Mouse (Mus musculus) MEL (cell line): ENCODE measurements around the gene Tgm7. TPM values are rescaled to one million over a fixed set of nuclear protein-coding genes. Genes with fewer than 3 reads are reported as not detected.

Experiments
- DNase-seq: peaks from one replicate; pipeline ENCODE4 v3.0.0; 2011; ENCODE audit warnings: low read depth, low spot score
- H3K27ac ChIP-seq: 2 replicates; pipeline ENCODE4 v1.5.1; 2012; ENCODE audit warnings: low read depth, mild to moderate bottlenecking, control low read depth, low read length, moderate library complexity; ENCODE audit not compliant: control insufficient read depth
- H3K27me3 ChIP-seq, 2 experiments: fragments of 150-350 bp in 1 of 2; sonication (generic) in 1 of 2; 2 replicates each; pipeline ENCODE4 v1.6.1; 2012; ENCODE audit warnings: low read length in 2 of 2, mild to moderate bottlenecking in 2 of 2, improper control_type of control experiment in 1 of 2, moderate library complexity in 1 of 2; ENCODE audit not compliant: insufficient read depth in 2 of 2, control insufficient read depth in 1 of 2
- H3K36me3 ChIP-seq, 2 experiments: 2 replicates each; pipeline ENCODE4 v1.6.1; 2012 to 2014; ENCODE audit warnings: low read length in 2 of 2, improper control_type of control experiment in 1 of 2, inconsistent platforms in 1 of 2, mild to moderate bottlenecking in 1 of 2; ENCODE audit not compliant: insufficient read depth in 2 of 2, control insufficient read depth in 1 of 2
- H3K4me1 ChIP-seq, 2 experiments: fragments of 150-350 bp in 1 of 2; sonication (generic) in 1 of 2; 2 replicates each; pipeline ENCODE4 v1.6.1; 2012; ENCODE audit warnings: low read length in 2 of 2, improper control_type of control experiment in 1 of 2, mild to moderate bottlenecking in 1 of 2; ENCODE audit not compliant: insufficient read depth in 2 of 2, control insufficient read depth in 1 of 2
- H3K4me3 ChIP-seq, 2 experiments: fragments of 150-350 bp in 1 of 2; sonication (generic) in 1 of 2; 2 replicates each; pipeline ENCODE4 v1.5.1; 2012; ENCODE audit warnings: low read depth in 2 of 2, low read length in 2 of 2, mild to moderate bottlenecking in 2 of 2, moderate library complexity in 2 of 2, control low read depth in 1 of 2, improper control_type of control experiment in 1 of 2; ENCODE audit not compliant: control insufficient read depth in 1 of 2, insufficient read depth in 1 of 2
- H3K79me2 ChIP-seq: 2 replicates; pipeline ENCODE4 v1.6.1; 2012; ENCODE audit warnings: mild to moderate bottlenecking, low read length, moderate library complexity; ENCODE audit not compliant: control insufficient read depth, poor library complexity, insufficient read depth
- H3K9ac ChIP-seq: 2 replicates; pipeline ENCODE4 v1.6.1; 2012; ENCODE audit warnings: low read depth, mild to moderate bottlenecking, control low read depth, low read length, moderate library complexity; ENCODE audit not compliant: control insufficient read depth, poor library complexity, severe bottlenecking
- H3K9me3 ChIP-seq: fragments of 150-350 bp; sonication (generic); replicated peaks from 2 replicates; pipeline ENCODE4 v1.6.1; 2012; ENCODE audit warnings: mild to moderate bottlenecking, low read length, improper control_type of control experiment, moderate library complexity; ENCODE audit not compliant: insufficient read depth
- BHLHE40 ChIP-seq: IDR thresholded peaks from 2 replicates; pipeline ENCODE4 v1.6.1; 2012; ENCODE audit warnings: low read depth, mild to moderate bottlenecking, inconsistent platforms, low read length, improper control_type of control experiment, borderline replicate concordance
- CHD1 ChIP-seq: IDR thresholded peaks from 2 replicates; pipeline ENCODE4 v1.6.1; 2012; ENCODE audit warnings: low read depth, mild to moderate bottlenecking, inconsistent platforms, low read length, improper control_type of control experiment
- CTCF ChIP-seq, 3 experiments: IDR thresholded peaks in 2 of 3; conservative IDR thresholded peaks in 1 of 3; 2 replicates each; pipeline ENCODE4 v1.5.1; 2011 to 2012; ENCODE audit warnings: low read length in 3 of 3, low read depth in 2 of 3, mild to moderate bottlenecking in 2 of 3, improper control_type of control experiment in 1 of 3, inconsistent platforms in 1 of 3, mixed read lengths in 1 of 3, moderate library complexity in 1 of 3; ENCODE audit not compliant: control insufficient read depth in 1 of 3, insufficient read depth in 1 of 3, poor library complexity in 1 of 3, severe bottlenecking in 1 of 3
- E2F4 ChIP-seq: IDR thresholded peaks from 2 replicates; pipeline ENCODE4 v1.6.1; 2011; ENCODE audit warnings: low read depth, low read length, improper control_type of control experiment, borderline replicate concordance
- ELF1 ChIP-seq: IDR thresholded peaks from 2 replicates; pipeline ENCODE4 v1.6.1; 2014; ENCODE audit warnings: low read depth, mild to moderate bottlenecking, inconsistent platforms, low read length, improper control_type of control experiment, moderate library complexity
- EP300 ChIP-seq, 2 experiments: IDR thresholded peaks; 2 replicates each; pipeline ENCODE4 v1.6.1; 2011; ENCODE audit warnings: improper control_type of control experiment in 2 of 2, low read length in 2 of 2, low read depth in 1 of 2, mild to moderate bottlenecking in 1 of 2
- ETS1 ChIP-seq: IDR thresholded peaks from 2 replicates; pipeline ENCODE4 v1.6.1; 2012; ENCODE audit warnings: low read depth, mild to moderate bottlenecking, inconsistent platforms, low read length, improper control_type of control experiment, moderate library complexity
- GABPA ChIP-seq: IDR thresholded peaks from 2 replicates; pipeline ENCODE4 v1.6.1; 2012; ENCODE audit warnings: low read depth, mild to moderate bottlenecking, inconsistent platforms, low read length, improper control_type of control experiment, moderate library complexity
- GATA1 ChIP-seq: IDR thresholded peaks from 2 replicates; pipeline ENCODE4 v1.6.1; 2011; ENCODE audit warnings: low read depth, low read length, improper control_type of control experiment
- HCFC1 ChIP-seq: IDR thresholded peaks from 2 replicates; pipeline ENCODE4 v1.6.1; 2012; ENCODE audit warnings: low read depth, mild to moderate bottlenecking, inconsistent platforms, low read length, improper control_type of control experiment, moderate library complexity
- JUND ChIP-seq: IDR thresholded peaks from 2 replicates; pipeline ENCODE4 v1.6.1; 2011; ENCODE audit warnings: low read depth, mild to moderate bottlenecking, improper control_type of control experiment, low read length
- MAX ChIP-seq: IDR thresholded peaks from 2 replicates; pipeline ENCODE4 v1.6.1; 2011; ENCODE audit warnings: low read length, improper control_type of control experiment
- MXI1 ChIP-seq: IDR thresholded peaks from 2 replicates; pipeline ENCODE4 v1.6.1; 2011; ENCODE audit warnings: mild to moderate bottlenecking, low read depth, low read length, improper control_type of control experiment
- MYB ChIP-seq: IDR thresholded peaks from 2 replicates; pipeline ENCODE4 v1.6.1; 2011; ENCODE audit warnings: mild to moderate bottlenecking, low read depth, low read length, improper control_type of control experiment
- NELFE ChIP-seq: IDR thresholded peaks from 2 replicates; pipeline ENCODE4 v1.6.1; 2011; ENCODE audit warnings: low read depth, low read length, improper control_type of control experiment
- NRF1 ChIP-seq: IDR thresholded peaks from 2 replicates; pipeline ENCODE4 v1.6.1; 2014; ENCODE audit warnings: low read depth, mild to moderate bottlenecking, inconsistent platforms, low read length, improper control_type of control experiment, moderate library complexity; ENCODE audit not compliant: poor library complexity, insufficient read depth, severe bottlenecking
- POLR2A ChIP-seq, 2 experiments: IDR thresholded peaks; 2 replicates each; pipeline ENCODE4 v1.6.1; 2011 to 2012; ENCODE audit warnings: low read length in 2 of 2, mild to moderate bottlenecking in 2 of 2, control low read depth in 1 of 2, improper control_type of control experiment in 1 of 2, low read depth in 1 of 2, moderate library complexity in 1 of 2; ENCODE audit not compliant: control insufficient read depth in 1 of 2, insufficient read depth in 1 of 2, poor library complexity in 1 of 2
- POLR2AphosphoS2 ChIP-seq: IDR thresholded peaks from 2 replicates; pipeline ENCODE4 v1.6.1; 2011; ENCODE audit warnings: low read length, improper control_type of control experiment
- POLR2AphosphoS5 ChIP-seq: IDR thresholded peaks from 2 replicates; pipeline ENCODE4 v1.6.1; 2012; ENCODE audit warnings: low read depth, borderline replicate concordance, mild to moderate bottlenecking, inconsistent platforms, low read length, moderate library complexity, mixed read lengths
- RCOR1 ChIP-seq: IDR thresholded peaks from 2 replicates; pipeline ENCODE4 v1.6.1; 2012; ENCODE audit warnings: low read depth, mild to moderate bottlenecking, inconsistent platforms, low read length, improper control_type of control experiment
- SIN3A ChIP-seq: IDR thresholded peaks from 2 replicates; pipeline ENCODE4 v1.6.1; 2012; ENCODE audit warnings: low read length, improper control_type of control experiment, inconsistent platforms
- TBP ChIP-seq: IDR thresholded peaks from 2 replicates; pipeline ENCODE4 v1.8.0; 2011; ENCODE audit warnings: low read depth, low read length, improper control_type of control experiment
- TCF12 ChIP-seq: IDR thresholded peaks from 2 replicates; pipeline ENCODE4 v1.6.1; 2014; ENCODE audit warnings: low read depth, mild to moderate bottlenecking, inconsistent platforms, low read length, improper control_type of control experiment, moderate library complexity
- USF1 ChIP-seq: IDR thresholded peaks from 2 replicates; pipeline ENCODE4 v1.6.1; 2014; ENCODE audit warnings: low read depth, mild to moderate bottlenecking, inconsistent platforms, low read length, improper control_type of control experiment, moderate library complexity
- USF2 ChIP-seq, 2 experiments: IDR thresholded peaks; 2 replicates each; pipeline ENCODE4 v1.6.1; 2011 to 2012; ENCODE audit warnings: improper control_type of control experiment in 2 of 2, low read length in 2 of 2, borderline replicate concordance in 1 of 2, inconsistent platforms in 1 of 2, low read depth in 1 of 2, mild to moderate bottlenecking in 1 of 2; ENCODE audit not compliant: insufficient read depth in 1 of 2
- ZC3H11A ChIP-seq: IDR thresholded peaks from 2 replicates; pipeline ENCODE4 v1.6.1; 2012; ENCODE audit warnings: low read depth, mild to moderate bottlenecking, inconsistent platforms, low read length, improper control_type of control experiment
- ZKSCAN1 ChIP-seq: IDR thresholded peaks from 2 replicates; pipeline ENCODE4 v1.6.1; 2012; ENCODE audit warnings: low read depth, mild to moderate bottlenecking, inconsistent platforms, low read length, improper control_type of control experiment, moderate library complexity
- ZMIZ1 ChIP-seq: IDR thresholded peaks from 2 replicates; pipeline ENCODE4 v1.6.1; 2012; ENCODE audit warnings: low read depth, mild to moderate bottlenecking, inconsistent platforms, low read length, improper control_type of control experiment, moderate library complexity
- ZNF384 ChIP-seq: IDR thresholded peaks from 2 replicates; pipeline ENCODE4 v1.6.1; 2012; ENCODE audit warnings: low read depth, mild to moderate bottlenecking, inconsistent platforms, low read length, improper control_type of control experiment
- polyA plus RNA-seq, 2 experiments: library from polyadenylated mRNA; stranded (reverse) in 1 of 2; unstranded in 1 of 2; fragments of >175 nt in 1 of 2; fragments of >200 nt in 1 of 2; gene quantifications; 2 replicates each; pipeline versions ENCODE4 v1.2.1 to v1.2.4; 2012; ENCODE audit warnings: low replicate concordance in 2 of 2, low read depth in 1 of 2; ENCODE audit not compliant: insufficient read length in 2 of 2, insufficient read depth in 1 of 2, missing spikeins in 1 of 2
- total RNA-seq: library from RNA; depleted of rRNA; stranded (reverse); fragments of 300-350 nt; gene quantifications from 2 replicates; pipeline ENCODE4 v1.2.3, GENCODE M21; 2012

The Tgm7 gene
- total and polyA plus RNA-seq, 3 experiments: not detected

DNA sequence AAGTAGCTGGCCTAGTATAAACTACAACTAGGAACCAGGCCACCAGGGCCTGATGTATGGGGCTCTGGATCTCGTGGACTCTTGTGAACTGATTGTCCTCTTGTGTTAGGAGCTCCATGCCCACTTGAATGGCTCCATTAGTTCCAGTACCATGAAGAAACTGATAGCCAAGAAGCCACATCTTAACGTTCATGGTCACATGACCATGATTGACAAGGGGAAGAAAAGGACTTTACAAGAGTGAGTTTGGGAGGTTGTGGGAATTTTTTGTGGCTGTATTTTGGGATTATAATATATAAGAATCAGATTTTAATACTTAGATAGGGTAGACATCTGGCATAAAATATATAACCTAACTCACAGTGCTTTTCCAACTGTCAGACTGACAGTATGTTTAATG, 32.8 kb upstream of the Tgm7 start:
- peak overlapping the region; percentile 83 for H3K9ac ChIP-seq

GRCm38 (mm10) chr2:121141216-121142035, 31.8 kb upstream of the Tgm7 start:
- peak overlapping the region; percentile 75 for H3K27ac ChIP-seq
- DNase-seq: peak; percentile 57

More for the DNA sequence above, 32.8 kb upstream of the Tgm7 start:
- Histone ChIP-seq H3K27ac (peak overlapping the region; percentile 33), H3K36me3 (peaks cover 0 to 21% of the 10 kb centered on the region in 2 experiments; a peak in 2 of 4 replicates), H3K27me3 (no peaks in the 10 kb centered on the region), H3K9me3 (no peaks in the 10 kb centered on the region), H3K4me1 (peaks cover 5 to 11% of the 10 kb centered on the region in 2 experiments; a peak in 3 of 4 replicates), H3K4me3 (peak overlapping the region; percentile 14 to 54; a peak in 2 of 4 replicates), H3K79me2 (peaks cover 29% of the 10 kb centered on the region)
- no peak for TF ChIP-seq MAX
- TF ChIP-seq CHD1: no peak
- no peak for TF ChIP-seq ZKSCAN1
- TF ChIP-seq USF2 (IDR thresholded peaks at IDR 0.05; ENCODE audit: borderline replicate concordance in 1 of 2, insufficient read depth in 1 of 2, low read depth in 1 of 2, low read length in 2 of 2): peak in 1 of 2 experiments; percentile 69; a peak in 2 of 4 replicates
- TF ChIP-seq GABPA: no peak
- TF ChIP-seq ZMIZ1: no peak
- TF ChIP-seq ELF1: no peak
- TF ChIP-seq ZC3H11A: no peak
- peak; percentile 91 for TF ChIP-seq USF1
- TF ChIP-seq SIN3A: no peak
- TF ChIP-seq NELFE: no peak
- no peak for TF ChIP-seq GATA1
- no peak for TF ChIP-seq CTCF (IDR thresholded peaks at IDR 0.05 in 2 of 3, conservative IDR thresholded peaks at IDR 0.05 in 1 of 3; ENCODE audit: control insufficient read depth in 1 of 3, insufficient read depth in 1 of 3, low read depth in 2 of 3, low read length in 3 of 3, poor library complexity in 1 of 3, severe bottlenecking in 1 of 3)
- TF ChIP-seq TBP: no peak
- no peak for TF ChIP-seq TCF12
- no peak for TF ChIP-seq RCOR1
- TF ChIP-seq MYB: no peak
- TF ChIP-seq ETS1: no peak
- TF ChIP-seq EP300 (IDR thresholded peaks at IDR 0.05; ENCODE audit: low read depth in 1 of 2, low read length in 2 of 2): no peak
- TF ChIP-seq POLR2A (IDR thresholded peaks at IDR 0.05; ENCODE audit: control insufficient read depth in 1 of 2, insufficient read depth in 1 of 2, low read depth in 1 of 2, low read length in 2 of 2, poor library complexity in 1 of 2): no peak
- peak; percentile 43; the same call in 1 of the 2 replicates for TF ChIP-seq BHLHE40
- TF ChIP-seq ZNF384: no peak
- no peak for TF ChIP-seq JUND
- TF ChIP-seq POLR2AphosphoS5: no peak
- TF ChIP-seq NRF1: no peak
- peak; percentile 28 for DNase-seq

More at GRCm38 (mm10) chr2:121141216-121142035, 31.8 kb upstream of the Tgm7 start:
- H3K9me3 ChIP-seq: no peaks in the 10 kb centered on the region
- peaks cover 31% of the 10 kb centered on the region for H3K79me2 ChIP-seq
- peaks cover 5 to 14% of the 10 kb centered on the region in 2 experiments; a peak in 3 of 4 replicates for H3K4me1 ChIP-seq
- peak overlapping the region; percentile 83 for H3K9ac ChIP-seq
- TF ChIP-seq POLR2AphosphoS2 (no peak), CHD1 (0 out of 2 replicates have a peak, but pooled peaks have one; percentile 52), GABPA (no peak), JUND (no peak), MYB (no peak), ZNF384 (peak; percentile 90), MXI1 (peak; percentile 41; the same call in 1 of the 2 replicates), ZC3H11A (no peak), HCFC1 (no peak), SIN3A (peak; percentile 74), ELF1 (no peak), E2F4 (no peak)
- H3K4me3 ChIP-seq: peak overlapping the region; percentile 54 to 81
- H3K27me3 ChIP-seq: no peaks in the 10 kb centered on the region
- H3K36me3 ChIP-seq: peaks cover 0 to 26% of the 10 kb centered on the region in 2 experiments; a peak in 2 of 4 replicates
